Mouse (Mus musculus) kidney, embryonic 16.5 days (tissue): ENCODE results near the gene Arhgap24. TPM values are rescaled to one million over a fixed set of nuclear protein-coding genes. Genes with fewer than 3 reads are reported as not detected.
"Not testable (repeated sequence)": the region's sequence is repeated elsewhere in the genome, so short reads cannot be mapped to it uniquely, and the experiment has no call there.

Experiments
- ATAC-seq: fragments of 200-750 bp; cut with Nextera tagmentation; 2 replicates; pipeline ENCODE4 v1.8.0; 2017; ENCODE audit warnings: moderate TSS enrichment; ENCODE audit not compliant: low FRiP score, low TSS enrichment
- H3K27ac ChIP-seq: fragments of 300-500 bp; sonication (generic); 2 replicates; pipeline ENCODE4 v1.5.1; 2014; ENCODE audit warnings: low read length
- H3K27me3 ChIP-seq: fragments of 300-500 bp; sonication (generic); 2 replicates; pipeline ENCODE4 v1.6.1; 2014; ENCODE audit warnings: low read length, control low read depth, mixed read lengths; ENCODE audit not compliant: insufficient read depth
- H3K36me3 ChIP-seq: fragments of 300-500 bp; sonication (generic); 2 replicates; pipeline ENCODE4 v1.6.1; 2014; ENCODE audit warnings: low read length, control low read depth, mixed read lengths; ENCODE audit not compliant: insufficient read depth
- H3K4me1 ChIP-seq: fragments of 300-500 bp; sonication (generic); 2 replicates; pipeline ENCODE4 v1.6.1; 2014; ENCODE audit warnings: low read length, control low read depth, mixed read lengths; ENCODE audit not compliant: insufficient read depth
- H3K4me2 ChIP-seq: fragments of 300-500 bp; sonication (generic); replicated peaks from 2 replicates; pipeline ENCODE4 v1.6.1; 2014; ENCODE audit warnings: low read depth, low read length
- H3K4me3 ChIP-seq: fragments of 300-500 bp; sonication (generic); 2 replicates; pipeline ENCODE4 v1.5.1; 2014; ENCODE audit warnings: mild to moderate bottlenecking, low read length
- H3K9ac ChIP-seq: fragments of 300-500 bp; sonication (generic); replicated peaks from 2 replicates; pipeline ENCODE4 v1.6.1; 2014; ENCODE audit warnings: low read length
- H3K9me3 ChIP-seq: fragments of 300-500 bp; sonication (generic); 2 replicates; pipeline ENCODE4 v1.6.1; 2016; ENCODE audit warnings: low read length, control low read depth
- WGBS: fragments of 180-500 bp; shearing (Covaris S2); extraction: QIAGEN DNeasy Blood & Tissue Kit; methylation state at CpG from one replicate; pipeline ENCODE4 v1.1.7; 2014; 5-methylcytosine and 5-hydroxymethylcytosine counted together
- polyA plus RNA-seq: library from polyadenylated mRNA; unstranded; fragments of >200 nt; fragmentation: Nextera tagmentation; extraction: Ambion mirVana; gene quantifications from 2 replicates; pipeline ENCODE4 v1.2.1, GENCODE M21; 2015

The Arhgap24 gene
- polyA plus RNA-seq, 1 experiment from 2014 or later, result 104 TPM

GRCm38 (mm10) chr5:102853750-102854149, 372.6 kb downstream of the Arhgap24 start:
- no peak overlapping the region for H3K9ac ChIP-seq
- no peak overlapping the region for H3K4me2 ChIP-seq
- H3K9me3 ChIP-seq, result no peaks in the 10 kb centered on the region
- no peak overlapping the region for H3K4me3 ChIP-seq
- no peaks in the 10 kb centered on the region for H3K36me3 ChIP-seq
- 72% methylated on average over 1 of the region's 1 CpGs for WGBS
- peaks cover 36% of the 10 kb centered on the region for H3K4me1 ChIP-seq
- ATAC-seq, result no peak
- H3K27ac ChIP-seq, result peak overlapping the region; percentile 71; the same call in 1 of the 2 replicates
- no peaks in the 10 kb centered on the region for H3K27me3 ChIP-seq

- H3K4me1 ChIP-seq, result peaks cover 36% of the 10 kb centered on the region
- 0 out of 2 replicates have a peak, but pooled peaks cover 4% of the 10 kb centered on the region for H3K36me3 ChIP-seq
- peak; percentile 72; the same call in 1 of the 2 replicates for ATAC-seq
- WGBS, result 29% methylated on average over 10 of the region's 10 CpGs
- no peak overlapping the region for H3K4me3 ChIP-seq
- no peaks in the 10 kb centered on the region for H3K27me3 ChIP-seq
- H3K4me2 ChIP-seq, result peak overlapping the region; percentile 17; the same call in 1 of the 2 replicates
- no peaks in the 10 kb centered on the region for H3K9me3 ChIP-seq
- peak overlapping the region; percentile 70 for H3K27ac ChIP-seq
- no peak overlapping the region for H3K9ac ChIP-seq
Observed at GRCm38 (mm10) chr5:102855805-102856204, 374.6 kb downstream of the Arhgap24 start.

- no peaks in the 10 kb centered on the region for H3K27me3 ChIP-seq
- ATAC-seq, result no peak
- H3K4me2 ChIP-seq, result no peak overlapping the region
- H3K27ac ChIP-seq, result no peak overlapping the region
- H3K36me3 ChIP-seq, result 0 out of 2 replicates have a peak, but pooled peaks cover 6% of the 10 kb centered on the region
- no peak overlapping the region for H3K9ac ChIP-seq
- H3K9me3 ChIP-seq, result no peaks in the 10 kb centered on the region
- H3K4me1 ChIP-seq, result peaks cover 29% of the 10 kb centered on the region
- no peak overlapping the region for H3K4me3 ChIP-seq
Observed at GRCm38 (mm10) chr5:102858047-102858446, 376.9 kb downstream of the Arhgap24 start.

GRCm38 (mm10) chr5:102859749-102860148, 378.6 kb downstream of the Arhgap24 start:
- ATAC-seq, result no peak
- Histone ChIP-seq H3K4me3 (no peak overlapping the region), H3K4me2 (no peak overlapping the region), H3K36me3 (0 out of 2 replicates have a peak, but pooled peaks cover 6% of the 10 kb centered on the region), H3K27me3 (no peaks in the 10 kb centered on the region), H3K9me3 (no peaks in the 10 kb centered on the region), H3K27ac (no peak overlapping the region; the same call in 1 of the 2 replicates), H3K9ac (no peak overlapping the region), H3K4me1 (peaks cover 21% of the 10 kb centered on the region)
- WGBS, result 68% methylated on average over 11 of the region's 11 CpGs

- Histone ChIP-seq H3K4me1 (peaks cover 19% of the 10 kb centered on the region), H3K36me3 (peaks cover 3% of the 10 kb centered on the region; the same call in 1 of the 2 replicates), H3K4me3 (no peak overlapping the region), H3K9me3 (no peaks in the 10 kb centered on the region), H3K27me3 (no peaks in the 10 kb centered on the region), H3K4me2 (no peak overlapping the region), H3K9ac (no peak overlapping the region), H3K27ac (no peak overlapping the region; the same call in 1 of the 2 replicates)
- peak; percentile 70; the same call in 1 of the 2 replicates for ATAC-seq
- WGBS, result 42% methylated on average over 5 of the region's 5 CpGs
Observed at GRCm38 (mm10) chr5:102868196-102868595, 387.0 kb downstream of the Arhgap24 start.

- not testable (repeated sequence) for H3K36me3 ChIP-seq, H3K27me3 ChIP-seq, H3K4me3 ChIP-seq, H3K9ac ChIP-seq, H3K27ac ChIP-seq, H3K4me2 ChIP-seq, ATAC-seq, H3K9me3 ChIP-seq
- 58% methylated on average over 8 of the region's 9 CpGs for WGBS
- H3K4me1 ChIP-seq, result peaks cover 23% of the 10 kb centered on the region
Observed at GRCm38 (mm10) chr5:102872996-102873395, 391.8 kb downstream of the Arhgap24 start.

GRCm38 (mm10) chr5:102874605-102875298, 393.6 kb downstream of the Arhgap24 start:
- H3K4me2 ChIP-seq, result no peak overlapping the region
- H3K27me3 ChIP-seq, result no peaks in the 10 kb centered on the region
- no peak overlapping the region for H3K9ac ChIP-seq
- H3K36me3 ChIP-seq, result peaks cover 16% of the 10 kb centered on the region; the same call in 1 of the 2 replicates
- ATAC-seq, result peak; percentile 62; the same call in 1 of the 2 replicates
- H3K4me3 ChIP-seq, result no peak overlapping the region
- H3K4me1 ChIP-seq, result peaks cover 16% of the 10 kb centered on the region
- 0 out of 2 replicates have a peak overlapping the region, but pooled peaks have one; percentile 16 for H3K27ac ChIP-seq
- WGBS, result 48% methylated on average over 11 of the region's 11 CpGs
- H3K9me3 ChIP-seq, result no peaks in the 10 kb centered on the region

GRCm38 (mm10) chr5:102875628-102876027, 394.4 kb downstream of the Arhgap24 start:
- H3K4me3 ChIP-seq, result no peak overlapping the region
- no peaks in the 10 kb centered on the region for H3K9me3 ChIP-seq
- ATAC-seq, result no peak
- H3K27ac ChIP-seq, result no peak overlapping the region
- H3K27me3 ChIP-seq, result no peaks in the 10 kb centered on the region
- H3K9ac ChIP-seq, result no peak overlapping the region
- peaks cover 16% of the 10 kb centered on the region for H3K36me3 ChIP-seq
- H3K4me2 ChIP-seq, result no peak overlapping the region
- peaks cover 16% of the 10 kb centered on the region for H3K4me1 ChIP-seq
- WGBS, result 73% methylated on average over 16 of the region's 16 CpGs

- Histone ChIP-seq H3K4me3 (no peak overlapping the region), H3K9me3 (peaks cover 5% of the 10 kb centered on the region), H3K27ac (no peak overlapping the region), H3K36me3 (peaks cover 20% of the 10 kb centered on the region), H3K27me3 (no peaks in the 10 kb centered on the region), H3K4me1 (no peaks in the 10 kb centered on the region), H3K9ac (no peak overlapping the region), H3K4me2 (no peak overlapping the region)
- 53% methylated on average over 14 of the region's 14 CpGs for WGBS
- no peak for ATAC-seq
Observed at GRCm38 (mm10) chr5:102888482-102889162, 407.4 kb downstream of the Arhgap24 start.

- Histone ChIP-seq H3K4me2 (no peak overlapping the region), H3K36me3 (peaks cover 21% of the 10 kb centered on the region), H3K27ac (no peak overlapping the region), H3K4me3 (no peak overlapping the region), H3K9me3 (peaks cover 5% of the 10 kb centered on the region), H3K27me3 (no peaks in the 10 kb centered on the region), H3K9ac (no peak overlapping the region), H3K4me1 (no peaks in the 10 kb centered on the region)
- ATAC-seq, result no peak
- 75% methylated on average over 2 of the region's 2 CpGs for WGBS
Observed at GRCm38 (mm10) chr5:102889163-102889488, 407.9 kb downstream of the Arhgap24 start.
